ENCODE assay signal across 8 mouse cellular contexts in the genomic region with DNA sequence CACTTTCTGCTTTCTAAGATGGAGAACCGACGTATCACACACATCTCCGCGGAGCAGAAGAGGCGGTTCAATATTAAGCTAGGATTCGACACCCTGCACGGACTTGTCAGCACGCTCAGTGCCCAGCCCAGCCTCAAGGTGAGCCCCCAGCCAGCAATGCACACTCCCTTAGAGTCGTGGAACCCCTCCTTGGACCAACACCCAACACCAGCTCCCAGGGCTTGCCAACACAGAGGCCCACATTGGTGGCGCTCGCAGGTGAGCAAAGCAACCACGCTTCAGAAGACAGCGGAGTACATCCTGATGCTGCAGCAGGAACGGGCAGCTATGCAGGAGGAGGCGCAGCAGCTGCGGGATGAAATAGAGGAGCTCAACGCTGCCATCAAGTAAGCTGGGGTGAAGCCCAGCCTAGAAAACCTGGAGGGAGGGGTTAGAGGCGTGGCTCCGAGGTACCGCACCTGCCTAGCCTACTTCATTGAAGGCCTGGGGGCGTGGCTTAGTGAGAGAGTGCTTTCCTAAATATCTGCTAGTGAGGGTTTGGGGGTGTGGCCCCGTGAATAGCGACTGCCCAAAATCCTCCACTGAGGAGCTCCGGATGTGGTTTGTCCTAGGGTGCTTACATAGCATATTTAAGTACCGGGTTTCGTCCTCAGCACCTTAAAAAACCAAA. TPM values are rescaled to one million over a fixed set of nuclear protein-coding genes. Genes with fewer than 3 reads are reported as not detected.
A peak's percentile ranks its signal among the peaks of the same experiment; 100 is the strongest.
DNase-seq lines count a peak whose midpoint lies in the region; ATAC-seq and TF ChIP-seq lines count a peak whose summit lies in the region.

No protein-coding gene starts in this region.

- TF ChIP-seq POLR2A in testis, adult 2 months (IDR thresholded peaks at IDR 0.05; ENCODE audit: control insufficient read depth, low read depth, low read length), result no peak

- H3K9me3 ChIP-seq in hindbrain, embryonic 10.5 days, result peaks cover 3% of the 10 kb centered on the region; the same call in 1 of the 2 replicates
- no peaks in the 10 kb centered on the region for H3K9me3 ChIP-seq in limb, embryonic 12.5 days
- no peaks in the 10 kb centered on the region for H3K9me3 ChIP-seq in midbrain, embryonic 11.5 days (ENCODE audit: control insufficient read depth, low read length)
- H3K9me3 ChIP-seq in stomach, embryonic 16.5 days (replicated peaks; ENCODE audit: control insufficient read depth, low read length), result no peaks in the 10 kb centered on the region

- no peaks in the 10 kb centered on the region for H3K36me3 ChIP-seq in testis, adult 2 months (ENCODE audit: control insufficient read depth, insufficient read depth, low read length)
- H3K36me3 ChIP-seq in hindbrain, embryonic 10.5 days, result no peaks in the 10 kb centered on the region
- H3K36me3 ChIP-seq in limb, embryonic 12.5 days, result no peaks in the 10 kb centered on the region
- H3K36me3 ChIP-seq in midbrain, embryonic 11.5 days (ENCODE audit: control insufficient read depth, insufficient read depth, low read length), result no peaks in the 10 kb centered on the region
- no peaks in the 10 kb centered on the region for H3K36me3 ChIP-seq in stomach, embryonic 16.5 days (ENCODE audit: control insufficient read depth, insufficient read depth, low read length)

- H3K4me2 ChIP-seq in limb, embryonic 12.5 days, result peak overlapping the region; percentile 35
- H3K4me2 ChIP-seq in midbrain, embryonic 11.5 days, result peak overlapping the region; percentile 5; the same call in 1 of the 2 replicates
- H3K4me2 ChIP-seq in stomach, embryonic 16.5 days (ENCODE audit: low read depth, low read length), result peak overlapping the region; percentile 54

- peak overlapping the region; percentile 23; the same call in 1 of the 2 replicates for H3K4me3 ChIP-seq in testis, adult 2 months (ENCODE audit: control insufficient read depth, low read depth, low read length)
- peak overlapping the region; percentile 34 for H3K4me3 ChIP-seq in hindbrain, embryonic 10.5 days
- peak overlapping the region; percentile 18 for H3K4me3 ChIP-seq in limb, embryonic 12.5 days (replicated peaks)
- 0 out of 2 replicates have a peak overlapping the region, but pooled peaks have one; percentile 13 for H3K4me3 ChIP-seq in midbrain, embryonic 11.5 days (ENCODE audit: low read depth, low read length)
- H3K4me3 ChIP-seq in stomach, embryonic 16.5 days (replicated peaks; ENCODE audit: low read length), result peak overlapping the region; percentile 24

- peaks cover 7% of the 10 kb centered on the region for H3K4me1 ChIP-seq in testis, adult 2 months (ENCODE audit: control insufficient read depth, insufficient read depth, low read length)
- peaks cover 16% of the 10 kb centered on the region for H3K4me1 ChIP-seq in hindbrain, embryonic 10.5 days (replicated peaks)
- H3K4me1 ChIP-seq in limb, embryonic 12.5 days (replicated peaks), result peaks cover 9% of the 10 kb centered on the region
- 0 out of 2 replicates have a peak, but pooled peaks cover 4% of the 10 kb centered on the region for H3K4me1 ChIP-seq in midbrain, embryonic 11.5 days (ENCODE audit: control insufficient read depth, insufficient read depth, low read length)
- H3K4me1 ChIP-seq in stomach, embryonic 16.5 days (ENCODE audit: control insufficient read depth, insufficient read depth, low read length), result peaks cover 5% of the 10 kb centered on the region

- H3K27me3 ChIP-seq in testis, adult 2 months (ENCODE audit: control insufficient read depth, insufficient read depth, low read length), result no peaks in the 10 kb centered on the region
- peaks cover 43% of the 10 kb centered on the region for H3K27me3 ChIP-seq in hindbrain, embryonic 10.5 days (ENCODE audit: insufficient read depth, poor library complexity, severe bottlenecking)
- H3K27me3 ChIP-seq in limb, embryonic 12.5 days, result peaks cover 57% of the 10 kb centered on the region
- H3K27me3 ChIP-seq in midbrain, embryonic 11.5 days (ENCODE audit: control insufficient read depth, insufficient read depth, low read length), result peaks cover 17% of the 10 kb centered on the region
- H3K27me3 ChIP-seq in stomach, embryonic 16.5 days (ENCODE audit: control insufficient read depth, insufficient read depth, low read length), result peaks cover 16% of the 10 kb centered on the region

- ATAC-seq in limb, embryonic 12.5 days (ENCODE audit: insufficient number of reproducible peaks, insufficient read depth, low FRiP score, low TSS enrichment, low read depth), result no peak
- ATAC-seq in midbrain, embryonic 11.5 days (ENCODE audit: low FRiP score), result no peak
- ATAC-seq in stomach, embryonic 16.5 days (ENCODE audit: insufficient read depth, low FRiP score), result peak; percentile 88

- TF ChIP-seq CTCF in testis, adult 2 months (IDR thresholded peaks at IDR 0.05; ENCODE audit: control insufficient read depth, insufficient read depth, insufficient replicate concordance, low read depth, low read length), result no peak

- 4% methylated on average over 26 of the region's 26 CpGs for WGBS in hindbrain, embryonic 10.5 days
- WGBS in limb, embryonic 12.5 days, result 7% methylated on average over 26 of the region's 26 CpGs
- 5% methylated on average over 26 of the region's 26 CpGs for WGBS in midbrain, embryonic 11.5 days
- 4% methylated on average over 26 of the region's 26 CpGs for WGBS in stomach, embryonic 16.5 days

- H3K9ac ChIP-seq in limb, embryonic 12.5 days (replicated peaks), result no peak overlapping the region
- H3K9ac ChIP-seq in midbrain, embryonic 11.5 days (ENCODE audit: low read length), result no peak overlapping the region
- no peak overlapping the region for H3K9ac ChIP-seq in stomach, embryonic 16.5 days (ENCODE audit: low read length)

- no peak for DNase-seq in testis, postnatal 10 days (ENCODE audit: low spot score)
- DNase-seq in embryo, embryonic 11 days, result peak; percentile 55
- no peak for DNase-seq in hindbrain, embryonic 10.5 days (ENCODE audit: low spot score)
- no peak for DNase-seq in midbrain, embryonic 11.5 days (ENCODE audit: low spot score, missing footprints)
- no peak for DNase-seq in adrenal gland, postnatal 4 days (ENCODE audit: low spot score in 2 of 2)

- H3K27ac ChIP-seq in testis, adult 2 months (ENCODE audit: control insufficient read depth, insufficient read depth, low read depth, low read length), result no peak overlapping the region
- H3K27ac ChIP-seq in hindbrain, embryonic 10.5 days, result no peak overlapping the region
- H3K27ac ChIP-seq in limb, embryonic 12.5 days, result no peak overlapping the region
- H3K27ac ChIP-seq in midbrain, embryonic 11.5 days (ENCODE audit: low read depth, low read length), result no peak overlapping the region
- H3K27ac ChIP-seq in stomach, embryonic 16.5 days (ENCODE audit: low read length), result no peak overlapping the region

RNA-seq across cellular contexts. Expression of a gene that starts 15.6 kb away (rescaled TPM):
- polyA plus RNA-seq in testis, adult 2 months (2012; rRNA removed), result 63.4 and 65.5 TPM in 2 replicates
- 20.0 and 23.7 TPM in 2 replicates for polyA plus RNA-seq in hindbrain, embryonic 10.5 days (2016; fragmentation: Nextera tagmentation; extraction: Ambion mirVana)
- polyA plus RNA-seq in limb, embryonic 12.5 days (2016; fragmentation: Nextera tagmentation; extraction: Ambion mirVana), result 30.1 and 30.2 TPM in 2 replicates
- 20.1 and 21.2 TPM in 2 replicates for polyA plus RNA-seq in midbrain, embryonic 11.5 days (2014; fragmentation: Nextera tagmentation; extraction: Ambion mirVana)
- polyA plus RNA-seq in stomach, embryonic 16.5 days (2015; fragmentation: Nextera tagmentation; extraction: Ambion mirVana), result 23.9 and 26.4 TPM in 2 replicates
- total RNA-seq in adrenal gland, postnatal 4 days (2021), result 10 to 100 TPM; 22.3 to 26.7 TPM

RNA-seq across cellular contexts. Expression of a gene that starts 34.2 kb away (rescaled TPM):
- polyA plus RNA-seq in testis, adult 2 months (2012; rRNA removed), result 33.8 and 36.7 TPM in 2 replicates
- 45.7 and 46.1 TPM in 2 replicates for polyA plus RNA-seq in hindbrain, embryonic 10.5 days (2016; fragmentation: Nextera tagmentation; extraction: Ambion mirVana)
- polyA plus RNA-seq in limb, embryonic 12.5 days (2016; fragmentation: Nextera tagmentation; extraction: Ambion mirVana), result 43.2 and 45.0 TPM in 2 replicates
- polyA plus RNA-seq in midbrain, embryonic 11.5 days (2014; fragmentation: Nextera tagmentation; extraction: Ambion mirVana), result 39.2 and 42.6 TPM in 2 replicates
- 50.1 and 54.6 TPM in 2 replicates for polyA plus RNA-seq in stomach, embryonic 16.5 days (2015; fragmentation: Nextera tagmentation; extraction: Ambion mirVana)
- total RNA-seq in adrenal gland, postnatal 4 days (2021), result 10 to 100 TPM; 44.6 to 52.1 TPM

RNA-seq across cellular contexts. Expression of a gene that starts 44.2 kb away (rescaled TPM):
- polyA plus RNA-seq in testis, adult 2 months (2012; rRNA removed), result 16.7 and 19.6 TPM in 2 replicates
- polyA plus RNA-seq in hindbrain, embryonic 10.5 days (2016; fragmentation: Nextera tagmentation; extraction: Ambion mirVana), result 1.7 and 2.8 TPM in 2 replicates
- 2.5 and 2.6 TPM in 2 replicates for polyA plus RNA-seq in limb, embryonic 12.5 days (2016; fragmentation: Nextera tagmentation; extraction: Ambion mirVana)
- polyA plus RNA-seq in midbrain, embryonic 11.5 days (2014; fragmentation: Nextera tagmentation; extraction: Ambion mirVana), result 1.2 and 2.1 TPM in 2 replicates
- 3.8 and 4.7 TPM in 2 replicates for polyA plus RNA-seq in stomach, embryonic 16.5 days (2015; fragmentation: Nextera tagmentation; extraction: Ambion mirVana)
- 10 to 100 TPM; 37.8 to 38.7 TPM for total RNA-seq in adrenal gland, postnatal 4 days (2021)

RNA-seq across cellular contexts. Expression of a gene that starts 53.2 kb away (rescaled TPM):
- polyA plus RNA-seq in testis, adult 2 months (2012; rRNA removed), result 6.4 and 7.7 TPM in 2 replicates
- polyA plus RNA-seq in hindbrain, embryonic 10.5 days (2016; fragmentation: Nextera tagmentation; extraction: Ambion mirVana), result 41.1 and 53.8 TPM in 2 replicates
- 72.8 and 73.6 TPM in 2 replicates for polyA plus RNA-seq in limb, embryonic 12.5 days (2016; fragmentation: Nextera tagmentation; extraction: Ambion mirVana)
- 57.7 and 60.6 TPM in 2 replicates for polyA plus RNA-seq in midbrain, embryonic 11.5 days (2014; fragmentation: Nextera tagmentation; extraction: Ambion mirVana)
- 24.3 and 28.5 TPM in 2 replicates for polyA plus RNA-seq in stomach, embryonic 16.5 days (2015; fragmentation: Nextera tagmentation; extraction: Ambion mirVana)
- 10 to 100 TPM; 67.4 to 76.4 TPM for total RNA-seq in adrenal gland, postnatal 4 days (2021)

RNA-seq across cellular contexts. Expression of a gene that starts 55.8 kb away (rescaled TPM):
- polyA plus RNA-seq in testis, adult 2 months (2012; rRNA removed), result 0.33 and 0.71 TPM in 2 replicates
- 8.6 and 19.2 TPM in 2 replicates for polyA plus RNA-seq in hindbrain, embryonic 10.5 days (2016; fragmentation: Nextera tagmentation; extraction: Ambion mirVana)
- polyA plus RNA-seq in limb, embryonic 12.5 days (2016; fragmentation: Nextera tagmentation; extraction: Ambion mirVana), result 22.8 and 25.2 TPM in 2 replicates
- 6.8 and 9.6 TPM in 2 replicates for polyA plus RNA-seq in midbrain, embryonic 11.5 days (2014; fragmentation: Nextera tagmentation; extraction: Ambion mirVana)
- polyA plus RNA-seq in stomach, embryonic 16.5 days (2015; fragmentation: Nextera tagmentation; extraction: Ambion mirVana), result 2.3 and 3.5 TPM in 2 replicates
- total RNA-seq in adrenal gland, postnatal 4 days (2021), result 10 to 100 TPM; 10.1 to 12.3 TPM
